In the genomic region with DNA sequence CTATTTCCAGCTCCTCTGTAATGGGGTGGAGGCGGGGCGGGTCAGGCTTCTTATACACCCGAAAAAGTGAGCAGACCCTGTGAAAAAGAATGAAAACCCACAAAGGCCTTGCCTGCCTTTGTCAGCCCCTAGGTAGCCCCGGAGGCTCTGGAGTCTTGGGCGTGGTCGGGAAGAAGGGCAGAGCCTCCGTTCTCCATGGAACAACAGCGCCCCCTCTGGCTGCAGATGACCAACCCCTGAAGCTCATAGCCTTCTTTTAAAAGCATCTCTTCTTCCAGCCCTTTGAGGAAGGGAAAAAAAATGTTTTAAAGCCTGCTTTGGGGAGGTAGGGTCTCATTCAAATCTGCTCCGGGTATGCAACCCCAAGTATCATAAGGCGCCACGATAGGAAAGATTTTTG, we compare ENCODE assay signal across 7 mouse cellular contexts. TPM values are rescaled to one million over a fixed set of nuclear protein-coding genes. Genes with fewer than 3 reads are reported as not detected.
DNase-seq lines count a peak whose midpoint lies in the region; TF ChIP-seq lines count a peak whose summit lies in the region.

No protein-coding gene starts in this region.

- no peaks in the 10 kb centered on the region for H3K79me2 ChIP-seq in CH12.LX (replicated peaks; ENCODE audit: control insufficient read depth, extremely low read depth, insufficient read depth, poor library complexity, severe bottlenecking)

- peak; percentile 20 to 72; a peak in 2 of 4 replicates for TF ChIP-seq CTCF in CH12.LX (conservative IDR thresholded peaks at IDR 0.05 in 1 of 2, IDR thresholded peaks at IDR 0.05 in 1 of 2; ENCODE audit: low read depth in 2 of 2, low read length in 2 of 2)
- TF ChIP-seq CTCF in testis, adult 2 months (IDR thresholded peaks at IDR 0.05; ENCODE audit: control insufficient read depth, insufficient read depth, insufficient replicate concordance, low read depth, low read length) = peak; percentile 77

- H3K36me3 ChIP-seq in CH12.LX (replicated peaks in 1 of 2; ENCODE audit: control insufficient read depth in 1 of 2, insufficient read depth in 1 of 2, low read length in 1 of 2) = no peaks in the 10 kb centered on the region
- H3K36me3 ChIP-seq in testis, adult 2 months (ENCODE audit: control insufficient read depth, insufficient read depth, low read length) = no peaks in the 10 kb centered on the region

- H3K9ac ChIP-seq in CH12.LX (ENCODE audit: insufficient read depth, low read depth) = no peak overlapping the region

- DNase-seq in CH12.LX (ENCODE audit: extremely low read depth) (peak; percentile 38), NIH3T3 (ENCODE audit: low read depth) (peak; percentile 94)
- DNase-seq in embryo, embryonic 10.5 days (ENCODE audit: low spot score) = peak; percentile 87
- peak; percentile 72 for DNase-seq in heart, adult 8-10 months (ENCODE audit: low spot score)
- DNase-seq in kidney, postnatal 36 days = peak; percentile 51 to 85
- DNase-seq in lung, postnatal 25 days (ENCODE audit: low spot score) = peak; percentile 71

- no peak overlapping the region for H3K27ac ChIP-seq in CH12.LX (ENCODE audit: insufficient read depth, low read depth)
- no peak overlapping the region for H3K27ac ChIP-seq in testis, adult 2 months (ENCODE audit: control insufficient read depth, insufficient read depth, low read depth, low read length)

- H3K4me1 ChIP-seq in CH12.LX (ENCODE audit: control insufficient read depth in 1 of 2, insufficient read depth in 2 of 2) = 0 out of 4 replicates have a peak, but pooled peaks cover 0 to 2% of the 10 kb centered on the region in 2 experiments
- peaks cover 11% of the 10 kb centered on the region for H3K4me1 ChIP-seq in testis, adult 2 months (ENCODE audit: control insufficient read depth, insufficient read depth, low read length)

- H3K4me2 ChIP-seq in CH12.LX (ENCODE audit: insufficient read depth, low read depth, poor library complexity, severe bottlenecking) = no peak overlapping the region

- no peaks in the 10 kb centered on the region for H3K9me3 ChIP-seq in CH12.LX (replicated peaks; ENCODE audit: low read length)

- in situ Hi-C loops in CH12.LX (cut with MboI; ENCODE audit: low pct_ligation_motif_present, low pct_unique_long_range_greater_than_20kb, low sequenced_read_pairs) = no loop called here

- peaks cover 92% of the 10 kb centered on the region for H3K27me3 ChIP-seq in CH12.LX (replicated peaks)
- H3K27me3 ChIP-seq in testis, adult 2 months (ENCODE audit: control insufficient read depth, insufficient read depth, low read length) = no peaks in the 10 kb centered on the region

- dilution Hi-C loops in CH12.LX (cut with MboI; ENCODE audit: extremely low pct_ligation_motif_present, extremely low pct_unique_long_range_greater_than_20kb, low sequenced_read_pairs) = no loop called here

- TF ChIP-seq EP300 in CH12.LX (IDR thresholded peaks at IDR 0.05; ENCODE audit: low read length) = no peak

- no peak overlapping the region for H3K4me3 ChIP-seq in CH12.LX (replicated peaks in 1 of 3; ENCODE audit: low read depth in 2 of 3, low read length in 2 of 3, poor library complexity in 1 of 3)
- no peak overlapping the region for H3K4me3 ChIP-seq in testis, adult 2 months (ENCODE audit: control insufficient read depth, low read depth, low read length)

- no peak for TF ChIP-seq POLR2A in CH12.LX (IDR thresholded peaks at IDR 0.05; ENCODE audit: low read depth, low read length)
- no peak for TF ChIP-seq POLR2A in testis, adult 2 months (IDR thresholded peaks at IDR 0.05; ENCODE audit: control insufficient read depth, low read depth, low read length)

- TF ChIP-seq RAD21 in CH12.LX (IDR thresholded peaks at IDR 0.05; ENCODE audit: low read depth, low read length) = peak; percentile 67

TF ChIP-seq in CH12.LX, 34 proteins besides CTCF, POLR2A, EP300 and RAD21:
- TF ChIP-seq POLR2AphosphoS2 (IDR thresholded peaks at IDR 0.05; ENCODE audit: low read depth, low read length) (no peak), IRF4 (IDR thresholded peaks at IDR 0.05; ENCODE audit: low read depth, low read length) (no peak), NELFE (IDR thresholded peaks at IDR 0.05; ENCODE audit: low read depth, low read length) (no peak), SMC3 (IDR thresholded peaks at IDR 0.05; ENCODE audit: low read depth, low read length) (peak; percentile 34; the same call in 1 of the 2 replicates)

RNA-seq across cellular contexts. Expression of a gene that starts 2.4 kb away (rescaled TPM):
- total RNA-seq in CH12.LX (2012; rRNA removed) = 0.04 and 0.21 TPM in 2 replicates
- not detected in 2 replicates for total RNA-seq in CH12.LX (2014; rRNA removed)
- polyA plus RNA-seq in CH12.LX (2012; ENCODE audit: insufficient read length, low read depth) = not detected in 2 replicates
- 10 to 100 TPM; 23.3 to 31.8 (median 29.8) TPM for total RNA-seq in heart, adult 8-10 months (2022)
- polyA plus RNA-seq in testis, adult 2 months (2012; rRNA removed) = 15.4 and 21.1 TPM in 2 replicates

Comparison
In these comparisons a context has a peak if more than half of its experiments do, and no peak if none do; other contexts are left out.
1. DNase-seq: peak in every context shown above with its lines; median percentile 94 in NIH3T3; 87 in embryo, embryonic 10.5 days; 72 in heart, adult 8-10 months; 71 in lung, postnatal 25 days; 68 in kidney, postnatal 36 days; 38 in CH12.LX.
2. RNA of a gene that starts 2.4 kb away (total RNA-seq): 23.3 to 31.8 TPM in heart, adult 8-10 months; 0.04 to 0.21 TPM in CH12.LX; every median in the first group is over 10 times any median in the second.